Comparison of ENCODE assay signal across 8 mouse cellular contexts in the genomic region with DNA sequence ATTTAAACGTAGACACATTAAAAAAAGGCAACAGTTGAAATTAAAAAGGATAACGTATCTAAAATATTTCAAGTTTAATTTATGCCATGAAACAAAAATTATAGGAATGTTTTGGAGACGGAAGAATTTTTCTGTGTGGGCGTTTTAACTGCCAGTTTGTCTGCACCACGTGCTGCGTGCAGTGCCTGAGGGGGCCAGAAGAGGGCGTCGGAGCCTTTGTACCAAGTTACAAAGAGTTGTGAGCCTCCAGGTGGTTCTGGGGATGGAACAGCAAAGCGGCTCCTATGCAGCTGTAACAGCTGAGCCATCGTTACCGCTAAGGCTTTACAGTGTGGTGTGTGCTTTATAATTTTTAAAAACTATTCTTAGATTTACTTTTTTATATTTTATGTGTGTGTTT. TPM values are rescaled to one million over a fixed set of nuclear protein-coding genes. Genes with fewer than 3 reads are reported as not detected.
DNase-seq lines count a peak whose midpoint lies in the region; ATAC-seq lines count a peak whose summit lies in the region.

No protein-coding gene starts in this region.

- H3K36me3 ChIP-seq in forebrain, embryonic 14.5 days (ENCODE audit: control insufficient read depth, insufficient read depth, low read length), result peaks cover 6% of the 10 kb centered on the region
- H3K36me3 ChIP-seq in hindbrain, embryonic 12.5 days, result peaks cover 8% of the 10 kb centered on the region; the same call in 1 of the 2 replicates

- no peak overlapping the region for H3K9ac ChIP-seq in forebrain, embryonic 14.5 days (ENCODE audit: low read length)
- H3K9ac ChIP-seq in hindbrain, embryonic 12.5 days, result no peak overlapping the region

- peak overlapping the region; percentile 72 for H3K4me2 ChIP-seq in forebrain, embryonic 14.5 days (ENCODE audit: low read length)
- H3K4me2 ChIP-seq in hindbrain, embryonic 12.5 days (replicated peaks), result peak overlapping the region; percentile 89

- peak; percentile 89 for DNase-seq in ES-CJ7 (ENCODE audit: low read depth, low spot score)
- peak; percentile 16 for DNase-seq in brain, embryonic 18.5 days (ENCODE audit: low read depth, low spot score)
- peak; percentile 76 for DNase-seq in forebrain, embryonic 14.5 days (ENCODE audit: low spot score)
- DNase-seq in left cerebral cortex, adult 11 months (ENCODE audit: low spot score), result peak; percentile 63
- peak; percentile 83 for DNase-seq in lung, postnatal 36 days
- peak; percentile 80 to 84 for DNase-seq in right cerebral cortex, adult 2 months (ENCODE audit: low spot score in 2 of 2)
- peak; percentile 46 to 60 for DNase-seq in urinary bladder, postnatal 36 days (ENCODE audit: low spot score in 2 of 2)

- peak overlapping the region; percentile 92; the same call in 1 of the 2 replicates for H3K4me3 ChIP-seq in forebrain, embryonic 14.5 days (ENCODE audit: low read depth, low read length)
- peak overlapping the region; percentile 91; the same call in 1 of the 2 replicates for H3K4me3 ChIP-seq in hindbrain, embryonic 12.5 days

- WGBS in forebrain, embryonic 14.5 days, result 38% methylated on average over 11 of the region's 11 CpGs
- WGBS in hindbrain, embryonic 12.5 days, result 37% methylated on average over 11 of the region's 11 CpGs

- no peaks in the 10 kb centered on the region for H3K27me3 ChIP-seq in forebrain, embryonic 14.5 days (replicated peaks; ENCODE audit: control insufficient read depth, insufficient read depth, low read length)
- no peaks in the 10 kb centered on the region for H3K27me3 ChIP-seq in hindbrain, embryonic 12.5 days

- ATAC-seq in forebrain, embryonic 14.5 days, result no peak
- ATAC-seq in hindbrain, embryonic 12.5 days (ENCODE audit: low FRiP score), result no peak

- H3K9me3 ChIP-seq in forebrain, embryonic 14.5 days (replicated peaks; ENCODE audit: control insufficient read depth, low read length), result no peaks in the 10 kb centered on the region
- H3K9me3 ChIP-seq in hindbrain, embryonic 12.5 days (replicated peaks), result no peaks in the 10 kb centered on the region

- no peak overlapping the region for H3K27ac ChIP-seq in forebrain, embryonic 14.5 days (ENCODE audit: low read depth, low read length)
- H3K27ac ChIP-seq in hindbrain, embryonic 12.5 days, result no peak overlapping the region

- peaks cover 26% of the 10 kb centered on the region for H3K4me1 ChIP-seq in forebrain, embryonic 14.5 days (ENCODE audit: control insufficient read depth, insufficient read depth, low read length)
- peaks cover 51% of the 10 kb centered on the region for H3K4me1 ChIP-seq in hindbrain, embryonic 12.5 days

RNA-seq across cellular contexts. Expression of a gene that starts 1.6 kb away (rescaled TPM):
- 115 and 180 TPM in 2 replicates for polyA plus RNA-seq in forebrain, embryonic 14.5 days (2014; fragmentation: Nextera tagmentation; extraction: Ambion mirVana)
- polyA plus RNA-seq in hindbrain, embryonic 12.5 days (2016; fragmentation: Nextera tagmentation; extraction: Ambion mirVana), result 127 and 132 TPM in 2 replicates

RNA-seq across cellular contexts. Expression of a gene that starts 30.1 kb away (rescaled TPM):
- 47.6 and 54.7 TPM in 2 replicates for polyA plus RNA-seq in forebrain, embryonic 14.5 days (2014; fragmentation: Nextera tagmentation; extraction: Ambion mirVana)
- polyA plus RNA-seq in hindbrain, embryonic 12.5 days (2016; fragmentation: Nextera tagmentation; extraction: Ambion mirVana), result 55.3 and 62.2 TPM in 2 replicates

RNA-seq across cellular contexts. Expression of a gene that starts 39.8 kb away (rescaled TPM):
- 0.69 and 1.1 TPM in 2 replicates for polyA plus RNA-seq in forebrain, embryonic 14.5 days (2014; fragmentation: Nextera tagmentation; extraction: Ambion mirVana)
- polyA plus RNA-seq in hindbrain, embryonic 12.5 days (2016; fragmentation: Nextera tagmentation; extraction: Ambion mirVana), result 3.7 and 4.1 TPM in 2 replicates

RNA-seq across cellular contexts. Expression of a gene that starts 55.1 kb away (rescaled TPM):
- polyA plus RNA-seq in forebrain, embryonic 14.5 days (2014; fragmentation: Nextera tagmentation; extraction: Ambion mirVana), result 1.4 and 2.7 TPM in 2 replicates
- 3.9 and 4.4 TPM in 2 replicates for polyA plus RNA-seq in hindbrain, embryonic 12.5 days (2016; fragmentation: Nextera tagmentation; extraction: Ambion mirVana)

Comparison
In these comparisons a context has a peak if more than half of its experiments do, and no peak if none do; other contexts are left out.
1. DNase-seq: peak in every context shown above with its lines; median percentile 89 in ES-CJ7; 83 in lung, postnatal 36 days; 82 in right cerebral cortex, adult 2 months; 76 in forebrain, embryonic 14.5 days; 63 in left cerebral cortex, adult 11 months; 53 in urinary bladder, postnatal 36 days; 16 in brain, embryonic 18.5 days.